Mouse (Mus musculus) embryo, embryonic 10 days (tissue): ENCODE results near the gene Cry2.

Source experiments
- DNase-seq: peaks from one replicate; pipeline ENCODE4 v3.0.0-alpha.2; 2015; ENCODE audit warnings: low spot score

The Cry2 gene

DNA sequence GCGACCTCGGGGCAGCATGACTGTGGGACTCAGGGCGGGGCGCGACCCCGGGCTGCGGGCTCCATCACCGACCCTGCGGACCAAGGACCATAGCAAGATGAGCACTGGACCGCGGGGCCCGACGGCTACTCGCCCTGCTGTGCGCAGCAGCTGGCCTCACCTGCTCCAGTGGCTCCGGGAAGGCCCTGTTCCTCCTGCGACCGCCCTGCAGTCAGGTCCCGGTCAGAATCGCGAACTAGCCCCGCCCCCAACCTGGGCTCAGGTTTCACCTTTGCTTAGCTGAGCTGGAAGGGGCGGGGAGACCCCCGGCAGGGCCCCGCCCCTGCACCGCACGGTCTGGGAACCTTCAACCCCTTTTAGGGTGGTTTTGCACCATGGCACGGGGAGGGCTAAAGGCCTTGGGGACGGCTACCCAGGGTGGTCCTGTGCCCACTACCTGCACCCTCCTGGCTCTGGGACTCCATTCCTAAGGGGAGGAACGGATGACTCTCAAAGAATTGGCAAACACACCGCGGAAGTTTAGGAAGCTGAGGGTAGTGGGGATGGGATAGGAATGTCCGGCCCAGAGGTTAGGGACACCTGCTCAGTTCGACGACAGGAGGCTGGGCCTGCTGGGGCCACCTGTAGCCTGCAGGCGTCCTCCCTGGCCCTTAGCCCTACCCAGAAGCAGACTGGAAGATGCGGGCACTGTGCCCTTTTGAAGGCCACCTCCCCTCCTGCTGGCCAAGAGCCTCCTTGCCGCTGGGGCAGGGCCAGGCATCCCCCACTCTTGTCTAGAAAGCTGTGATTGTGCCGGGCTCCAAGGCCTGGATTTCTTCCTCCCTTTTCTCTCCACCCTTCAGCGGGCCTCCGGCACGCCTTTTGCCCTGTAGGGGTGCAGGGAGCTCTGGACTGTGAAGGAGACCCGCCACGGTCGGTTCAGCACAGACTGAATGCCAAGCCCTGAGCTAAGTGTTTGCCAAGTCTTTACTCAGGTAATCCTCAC is 62.7 kb downstream of the Cry2 start:
- peak; percentile 84 for DNase-seq

DNA sequence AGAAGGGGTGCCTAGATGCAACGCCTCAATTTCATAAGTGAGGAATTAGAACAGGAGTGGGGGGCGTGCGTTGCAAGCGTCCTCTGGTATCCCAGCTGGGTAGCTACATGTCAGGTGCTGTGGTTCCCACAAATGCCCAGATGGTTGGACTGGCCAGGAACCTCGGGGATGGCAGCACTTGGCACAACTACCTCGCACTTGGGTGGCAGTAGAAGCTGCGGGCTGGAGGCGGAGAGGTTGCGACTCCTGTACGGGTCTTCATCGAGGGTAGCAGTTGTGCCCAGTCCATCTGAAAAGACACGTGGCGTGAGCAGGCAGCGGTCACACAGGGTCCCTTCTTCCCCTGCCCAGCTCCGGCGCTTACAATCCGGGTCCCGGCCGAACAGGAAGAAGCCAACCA is 63.5 kb downstream of the Cry2 start:
- DNase-seq: peak; percentile 31

DNA sequence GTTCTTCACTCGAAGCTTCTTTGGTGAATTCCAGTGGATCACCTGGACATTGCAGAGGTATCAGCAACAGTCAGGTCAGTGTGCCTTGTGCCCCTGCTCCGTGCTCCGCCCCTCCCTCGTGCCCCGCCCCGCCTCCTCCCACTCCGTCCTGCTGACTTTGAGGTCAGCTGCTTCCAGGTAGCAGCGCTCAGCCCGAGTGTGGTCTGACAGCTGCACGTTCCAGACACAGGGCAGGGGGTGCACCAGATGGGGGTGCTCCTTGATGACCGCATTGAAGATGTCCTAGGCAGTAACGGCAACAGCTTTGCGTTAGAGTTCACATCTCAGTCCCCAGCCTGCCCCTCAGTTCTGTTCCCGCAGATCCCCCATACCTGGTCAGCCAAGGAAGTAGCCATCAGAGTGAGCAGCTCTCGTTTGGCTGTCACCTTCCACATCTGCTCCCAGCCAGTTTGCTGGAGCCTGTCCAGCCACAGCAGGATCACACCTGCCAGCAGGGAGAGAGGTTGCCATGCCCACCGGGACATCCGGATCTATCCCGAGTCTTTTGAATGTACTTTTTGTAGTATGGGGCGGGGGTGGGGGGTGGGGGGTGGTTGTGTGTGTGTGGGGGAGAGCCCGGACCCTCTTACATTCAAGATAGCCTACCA is 66.3 kb downstream of the Cry2 start:
- DNase-seq: no peak

DNA sequence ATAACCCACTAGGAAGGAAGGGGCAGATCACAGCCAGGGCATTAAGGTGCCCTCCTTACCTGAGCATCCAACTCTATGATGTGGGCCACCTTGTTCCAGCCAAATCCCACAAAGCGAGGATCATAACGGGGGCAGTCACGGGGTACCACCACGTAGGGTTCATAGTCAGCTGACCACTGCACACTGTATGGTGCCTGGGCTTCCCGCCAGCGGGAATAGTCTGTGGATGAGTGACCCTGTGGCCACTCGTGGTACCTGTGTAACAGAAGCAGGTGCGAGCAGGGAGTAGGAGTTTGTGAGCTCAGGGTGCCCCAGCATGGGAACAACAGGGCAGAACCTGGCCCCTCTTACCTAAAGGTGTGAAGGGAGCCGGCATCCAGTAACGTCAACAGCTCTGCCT is 68.3 kb downstream of the Cry2 start:
- DNase-seq: no peak

DNA sequence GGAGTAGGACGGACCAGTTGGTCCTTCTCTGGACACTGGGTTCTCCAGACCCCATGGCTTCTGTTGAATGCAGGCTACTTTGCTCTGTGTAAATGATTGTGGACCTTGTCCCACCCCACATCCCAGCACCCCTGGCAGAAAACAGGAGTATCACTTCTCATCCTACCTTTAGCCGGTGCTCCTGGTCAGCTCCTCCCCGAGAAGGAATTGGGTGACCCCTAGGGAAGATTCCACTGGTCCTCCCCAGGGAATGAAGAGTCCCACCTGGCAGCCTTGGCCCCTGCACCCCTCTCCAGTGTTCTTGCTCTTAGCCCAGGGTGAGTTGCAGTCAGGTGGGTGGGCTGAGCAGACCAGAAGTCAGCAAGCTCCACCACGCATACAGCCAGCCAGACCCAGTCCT is 69.8 kb downstream of the Cry2 start:
- DNase-seq: no peak

DNA sequence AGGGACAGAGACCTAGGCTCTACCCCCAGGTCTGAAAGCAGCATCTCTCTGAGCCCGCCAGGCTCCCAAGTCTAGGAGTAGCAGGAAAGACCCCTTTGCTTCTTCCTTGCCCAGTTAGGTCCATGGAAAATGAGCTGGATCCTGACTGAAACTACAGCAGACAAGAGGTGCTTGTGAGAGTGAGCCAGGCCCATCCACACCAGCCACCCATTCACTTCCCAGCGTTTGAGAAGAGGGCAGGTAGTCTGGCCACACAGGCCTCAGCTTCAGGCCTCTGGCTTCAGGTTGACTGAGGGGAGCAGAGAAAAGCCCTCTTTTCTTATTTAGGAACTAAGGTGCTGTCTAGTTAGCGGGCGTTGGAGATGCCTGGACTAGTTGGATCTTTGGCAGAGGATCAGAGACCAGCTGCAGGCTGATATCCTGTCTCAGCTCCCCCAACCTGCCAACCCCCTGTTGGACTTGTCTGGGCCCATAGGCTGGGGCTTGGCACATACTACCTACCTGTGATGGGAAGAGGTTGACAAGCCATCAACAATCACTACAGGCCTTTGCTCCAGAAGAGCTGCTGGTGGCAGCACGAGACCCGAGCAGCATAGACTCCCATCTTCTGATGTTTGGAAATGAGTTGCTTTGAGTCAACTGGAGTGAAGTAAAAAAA is 71.1 kb downstream of the Cry2 start:
- no peak for DNase-seq

DNA sequence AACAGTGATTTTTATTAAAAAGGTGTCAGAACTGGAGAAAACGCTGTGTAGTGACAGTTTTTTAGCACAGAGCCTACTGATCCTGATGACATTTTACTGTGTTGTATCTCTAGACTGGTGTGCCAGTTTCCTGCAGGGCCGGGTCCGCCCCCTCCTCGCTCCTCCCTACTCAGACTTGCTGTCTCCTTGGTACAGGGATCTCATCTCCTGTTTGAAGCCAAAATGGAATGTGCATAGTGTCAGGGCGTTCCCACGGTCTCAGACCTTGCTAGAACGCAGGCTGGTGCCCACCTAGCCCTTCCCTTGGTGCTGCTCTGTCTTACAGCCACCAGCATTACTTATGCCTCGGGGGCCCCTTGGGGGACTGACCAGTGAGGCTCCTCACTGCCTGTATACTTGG is 72.0 kb downstream of the Cry2 start:
- no peak for DNase-seq

DNA sequence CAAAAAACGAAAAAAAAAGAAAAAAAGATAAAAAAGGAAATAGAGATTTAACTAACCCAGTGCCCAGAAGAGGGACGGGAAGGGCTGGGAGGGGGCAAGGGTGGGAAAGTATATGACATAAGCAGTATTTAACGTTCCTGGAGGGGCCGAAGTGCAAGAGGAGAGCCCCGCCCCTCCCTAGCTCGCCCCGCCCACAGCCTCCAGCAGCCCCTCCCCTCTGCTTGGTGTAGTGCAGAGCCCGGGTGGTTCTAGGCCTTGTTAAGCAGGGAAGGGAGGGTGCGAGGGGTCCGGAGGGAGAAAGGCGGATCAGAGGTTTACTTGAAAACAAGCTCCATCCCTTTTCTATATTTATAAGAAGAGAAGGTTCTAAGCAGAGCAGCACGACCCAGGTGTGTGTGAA is 73.0 kb downstream of the Cry2 start:
- no peak for DNase-seq

DNA sequence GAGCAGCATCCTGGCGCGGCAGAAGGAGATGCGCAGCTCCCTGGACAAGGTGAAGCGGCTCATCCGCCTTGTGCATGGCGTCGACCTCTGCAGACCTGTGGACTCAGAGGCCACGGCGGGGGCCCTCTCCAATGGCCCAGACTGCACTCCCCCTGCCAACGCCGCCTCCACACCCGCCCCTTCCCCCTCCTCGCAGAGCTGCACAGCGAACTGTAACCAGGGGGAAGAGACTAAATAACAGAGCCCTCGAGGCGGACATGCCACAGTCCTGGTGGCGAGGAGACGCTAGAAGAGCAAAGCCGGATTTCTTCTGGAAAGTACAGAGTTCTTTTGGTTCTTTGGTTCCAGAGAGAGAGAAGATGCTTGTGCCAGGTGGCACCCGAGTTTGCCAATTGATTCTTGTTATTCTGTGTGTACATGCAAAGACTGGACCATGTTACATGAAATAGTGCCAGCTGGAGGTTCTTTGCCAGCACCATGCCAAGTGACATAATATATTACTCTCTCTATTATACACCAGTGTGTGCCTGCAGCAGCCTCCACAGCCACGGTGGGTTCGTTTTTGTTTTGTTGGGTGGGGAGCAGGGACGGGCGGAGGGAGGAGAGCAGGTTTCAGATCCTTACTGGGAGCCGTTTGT is 73.5 kb downstream of the Cry2 start:
- DNase-seq: no peak

DNA sequence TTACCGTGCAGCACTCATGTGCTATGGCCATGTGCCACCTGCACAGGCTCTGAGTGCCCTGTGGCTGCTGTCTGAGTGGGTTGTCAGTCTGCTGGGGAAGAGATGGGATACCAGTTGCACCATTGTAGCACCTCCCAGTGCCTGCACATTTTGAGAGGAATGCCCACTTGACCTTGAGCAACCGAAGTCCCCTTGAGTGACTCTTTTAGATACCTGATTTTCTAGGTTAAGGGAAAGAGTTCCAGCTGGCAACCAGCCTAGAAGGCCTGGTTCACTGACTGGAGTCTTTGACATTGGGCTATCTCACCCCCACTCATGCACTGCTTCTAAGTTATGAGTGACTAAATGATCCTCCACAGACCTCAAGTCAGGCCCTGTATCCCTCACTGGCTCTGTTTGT is 74.5 kb downstream of the Cry2 start:
- DNase-seq: no peak

DNA sequence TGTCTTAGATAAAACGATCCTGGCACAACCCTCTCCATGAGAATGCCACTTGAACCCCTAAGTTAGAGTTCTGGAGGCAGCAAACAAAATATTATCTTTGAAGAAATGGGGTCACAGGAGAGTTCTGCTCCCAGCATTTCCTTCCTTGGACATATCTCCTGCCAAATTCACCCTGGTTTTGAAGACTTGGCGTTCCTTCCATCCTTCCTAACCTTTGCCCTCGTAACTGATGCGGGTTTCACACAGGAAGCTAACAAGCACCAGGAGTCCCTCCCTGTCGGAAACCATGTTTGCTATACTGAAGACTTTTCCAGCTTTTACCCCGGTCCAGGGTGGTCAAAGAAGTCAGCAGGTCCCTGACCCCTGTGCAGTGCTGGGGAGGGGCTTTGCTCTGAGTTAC is 79.6 kb downstream of the Cry2 start:
- no peak for DNase-seq
